Mouse (Mus musculus): ENCODE measurements at regions not wholly inside any gene's neighbourhood (a gene's known extent, or its start where the extent isn't known, plus 50 kb on each side); places are given as distances from the start of the nearest gene placed in this dataset.

- TF ChIP-seq USF1 (IDR thresholded peaks at IDR 0.05; ENCODE audit: low read depth) = no peak
- TF ChIP-seq MYOD1 (IDR thresholded peaks at IDR 0.05; ENCODE audit: control insufficient read depth, insufficient read length, low read depth) = no peak
- no peak for TF ChIP-seq CTCF (IDR thresholded peaks at IDR 0.05; ENCODE audit: control insufficient read depth, insufficient read depth, insufficient read length)
- TF ChIP-seq MAX (IDR thresholded peaks at IDR 0.05) = no peak
- no peak for TF ChIP-seq MYOG (IDR thresholded peaks at IDR 0.05; ENCODE audit: control insufficient read depth, extremely low read depth, insufficient read length)
- no peak for TF ChIP-seq CEBPB (IDR thresholded peaks at IDR 0.05; ENCODE audit: low read depth)
Measured at GRCm38 (mm10) chr16:30681421-30681820, 81.9 kb downstream of the Fam43a start.

All from C2C12 (cell line).